Mouse (Mus musculus) adrenal gland, postnatal 4 days (tissue): ENCODE measurements around the gene Gucy2f. TPM values are rescaled to one million over a fixed set of nuclear protein-coding genes. Genes with fewer than 3 reads are reported as not detected.

Source experiments
- total RNA-seq, 2 experiments: library from RNA; stranded (reverse); gene quantifications; 2 replicates each; pipeline ENCODE4 v1.2.3; 2021

Gene Gucy2f
- total RNA-seq, 2 experiments from 2014 or later: 0.06 TPM; not detected in 1

Other genes with a start within 250 kb of the Gucy2f start
- gene Nxt2, start 29.8 kb upstream of the Gucy2f start, total RNA-seq: 10 to 100 TPM; 16.6 to 17.1 TPM
- gene Kcne1l, start 109.4 kb upstream of the Gucy2f start, total RNA-seq: 1 to 10 TPM; 4.0 to 4.5 TPM
- 100 to 1,000 TPM; 132 to 144 TPM for gene Acsl4, start 193.6 kb upstream of the Gucy2f start, total RNA-seq